Mouse (Mus musculus): ENCODE results near the gene Olfr432.
"Not testable (repeated sequence)": the region's sequence is repeated elsewhere in the genome, so short reads cannot be mapped to it uniquely, and the experiment has no call there.

The Olfr432 gene

DNA sequence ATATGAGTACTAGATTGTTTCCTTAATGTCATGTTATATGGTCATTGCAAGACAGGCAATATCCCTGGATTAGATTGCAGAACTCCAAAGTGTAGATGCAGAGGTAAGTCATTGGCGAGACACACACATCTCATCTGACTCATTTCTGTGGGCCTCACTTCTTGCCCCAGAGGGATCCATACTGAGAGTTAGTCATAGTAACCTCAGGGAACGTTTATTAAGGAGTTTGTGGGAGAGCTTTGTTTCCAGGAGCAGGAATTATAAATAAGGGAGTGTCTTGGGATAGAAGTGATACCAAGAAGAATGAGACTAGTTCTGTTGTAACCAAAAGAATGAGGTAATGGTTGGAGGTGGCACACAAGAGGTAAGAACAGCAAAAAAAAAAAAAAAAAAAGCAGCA lies at the start of gene Olfr432:
Olfr432 (plus strand) TSS at position 313 of the 400 bp plus-strand sequence.
- CTCF ChIA-PET = no interaction called here

GRCm38 (mm10) chr1:174004352-174005109 lies 44.5 kb upstream of the Olfr432 start:
- POLR2A ChIA-PET, CTCF ChIA-PET: not testable (repeated sequence)

More for the DNA sequence above, at the start of gene Olfr432:
- POLR2A ChIA-PET = no interaction called here

DNA sequence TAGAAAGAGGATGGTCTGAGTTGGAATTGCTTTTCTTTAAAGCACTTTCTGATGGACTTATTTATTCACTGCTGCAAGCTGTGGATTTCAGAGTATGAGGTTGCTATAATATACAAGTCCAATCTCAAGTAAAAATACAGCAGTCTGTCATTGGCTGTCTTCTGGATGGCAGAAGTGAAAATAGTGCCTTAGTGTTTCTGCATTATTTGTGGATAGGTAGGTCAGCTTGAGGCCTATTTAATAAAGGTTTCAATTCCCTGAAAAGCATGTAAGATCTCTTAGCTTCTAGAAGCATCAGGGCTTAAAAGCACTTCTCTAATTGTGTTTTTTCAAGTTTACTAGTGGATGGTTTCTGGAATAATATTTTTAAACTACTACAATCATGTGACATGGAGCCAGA lies 42.0 kb upstream of the Olfr432 start:
- POLR2A ChIA-PET, CTCF ChIA-PET: not testable (repeated sequence)

GRCm38 (mm10) chr1:174031698-174032097 lies 17.3 kb upstream of the Olfr432 start, which contains the start of gene Ifi205:
Gene Ifi205 (minus strand): TSS chr1:174031810.
- POLR2A ChIA-PET = no interaction called here
- CTCF ChIA-PET = no interaction called here

DNA sequence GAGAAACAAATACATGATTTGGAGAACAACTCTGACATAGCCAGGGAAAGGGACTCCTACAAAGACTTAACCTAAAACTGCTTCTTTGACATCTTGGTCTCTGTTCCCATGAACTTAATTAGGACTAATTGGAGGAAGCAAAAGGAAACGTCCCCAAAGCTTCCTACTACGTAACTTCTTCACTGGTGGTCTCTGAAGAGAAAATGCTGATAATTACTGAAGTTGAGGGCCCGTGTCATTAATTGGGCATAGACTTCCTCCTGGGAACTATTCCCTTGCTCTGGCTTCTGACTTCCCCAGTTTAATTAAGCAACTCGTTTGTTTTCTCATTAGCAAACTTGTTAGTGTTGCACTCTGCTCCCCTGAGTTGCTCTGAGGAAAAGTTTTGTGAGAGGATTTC lies 13.2 kb upstream of the Olfr432 start:
- POLR2A ChIA-PET = no interaction called here
- CTCF ChIA-PET = no interaction called here

DNA sequence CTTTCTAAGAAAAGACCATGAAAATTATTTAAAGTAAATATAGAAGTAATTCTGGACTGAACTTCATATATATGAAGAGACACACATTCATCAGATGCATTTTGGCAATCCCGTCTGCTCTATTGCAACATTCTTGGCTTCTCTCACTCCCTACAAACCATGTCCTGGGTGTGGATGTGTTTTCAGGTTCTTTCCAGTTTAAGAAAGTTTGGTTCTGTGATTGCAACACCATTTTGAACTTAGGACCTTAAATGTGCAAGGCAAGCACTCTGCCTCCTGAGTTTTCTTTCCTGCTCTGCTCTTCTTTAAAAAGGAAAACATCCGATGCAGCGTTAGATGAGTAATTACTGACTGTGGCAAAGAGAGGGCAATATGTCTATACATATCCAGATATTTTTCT lies 10.5 kb upstream of the Olfr432 start:
- POLR2A ChIA-PET = no interaction called here
- CTCF ChIA-PET = no interaction called here

GRCm38 (mm10) chr1:174040523-174041177 lies 8.4 kb upstream of the Olfr432 start, which contains the start of gene Olfr433:
Gene Olfr433 (plus strand): TSS chr1:174040705.
- POLR2A ChIA-PET = no interaction called here

GRCm38 (mm10) chr1:174042091-174042884 lies 6.7 kb upstream of the Olfr432 start:
- POLR2A ChIA-PET, CTCF ChIA-PET: not testable (repeated sequence)

More at GRCm38 (mm10) chr1:174040523-174041177, 8.4 kb upstream of the Olfr432 start, which contains the start of gene Olfr433:
- CTCF ChIA-PET = no interaction called here

DNA sequence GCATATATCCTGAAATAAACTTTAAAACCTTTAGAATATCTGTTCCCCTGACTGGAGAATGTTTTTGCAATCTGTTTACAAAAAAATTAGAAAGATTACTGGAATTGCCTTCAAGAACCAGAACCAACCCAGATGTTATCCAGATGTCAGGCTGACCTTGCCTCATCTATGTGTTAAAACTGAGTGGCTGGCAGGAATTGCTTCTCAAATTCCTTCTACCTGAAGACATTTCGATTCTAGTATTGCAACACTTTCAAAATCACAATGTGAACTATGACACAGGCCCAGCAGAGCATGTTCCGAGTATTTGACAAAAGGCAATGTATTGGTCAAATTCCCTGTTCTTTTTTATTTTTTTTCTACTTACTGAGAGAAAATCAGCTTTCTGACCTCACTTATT lies 4.6 kb upstream of the Olfr432 start:
- CTCF ChIA-PET = no interaction called here
- POLR2A ChIA-PET = no interaction called here

- POLR2A ChIA-PET, CTCF ChIA-PET: not testable (repeated sequence)
These were observed 778 bp upstream of the Olfr432 start for GRCm38 (mm10) chr1:174048227-174048626.

DNA sequence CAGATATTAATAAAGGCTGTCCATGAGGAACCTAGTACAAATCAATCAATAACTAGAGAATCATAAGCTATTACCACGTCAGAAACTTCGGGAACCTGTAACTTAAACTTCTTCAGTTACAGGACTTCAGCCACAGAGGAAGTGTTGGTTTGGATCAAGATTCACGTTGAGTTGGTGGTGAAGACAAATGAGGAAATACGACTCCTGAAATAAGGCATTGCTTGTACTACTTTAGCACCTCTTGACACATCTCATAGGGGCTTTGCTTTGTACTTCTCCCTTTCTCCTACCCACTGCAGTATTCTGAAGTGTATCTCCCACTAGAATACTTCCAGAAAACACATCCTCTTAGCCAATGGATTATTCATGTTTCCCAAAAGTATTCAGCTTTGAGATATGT lies 352 bp downstream of the Olfr432 start:
- POLR2A ChIA-PET, CTCF ChIA-PET: not testable (repeated sequence)

- POLR2A ChIA-PET = no interaction called here
- CTCF ChIA-PET = no interaction called here
These were observed 1.5 kb downstream of the Olfr432 start for GRCm38 (mm10) chr1:174050532-174050931.

GRCm38 (mm10) chr1:174051515-174051914 lies 2.5 kb downstream of the Olfr432 start:
- ChIA-PET CTCF (no interaction called here), POLR2A (no interaction called here)

GRCm38 (mm10) chr1:174051931-174052536 lies 3.0 kb downstream of the Olfr432 start:
- CTCF ChIA-PET = no interaction called here
- POLR2A ChIA-PET = no interaction called here

GRCm38 (mm10) chr1:174052981-174053380 lies 4.0 kb downstream of the Olfr432 start:
- ChIA-PET CTCF (no interaction called here), POLR2A (no interaction called here)

DNA sequence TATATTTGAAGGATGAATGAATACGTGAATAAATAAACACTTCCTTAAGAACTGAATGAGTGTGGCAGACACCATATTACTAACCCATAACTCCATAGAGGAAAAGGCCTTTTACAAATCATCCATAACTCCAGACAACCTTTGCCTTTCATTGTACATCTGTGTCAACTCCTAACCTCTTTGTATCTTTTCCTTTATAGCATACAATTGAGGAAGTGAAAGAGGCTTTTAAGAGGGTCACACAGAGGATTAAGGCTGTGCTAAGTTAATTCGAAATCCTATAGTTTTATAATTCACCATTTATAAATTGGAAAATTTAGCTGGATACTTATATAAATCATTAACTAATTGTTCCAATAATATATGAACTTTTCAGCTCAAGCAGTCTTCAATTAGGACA lies 6.2 kb downstream of the Olfr432 start:
- POLR2A ChIA-PET = no interaction called here
- CTCF ChIA-PET = no interaction called here

DNA sequence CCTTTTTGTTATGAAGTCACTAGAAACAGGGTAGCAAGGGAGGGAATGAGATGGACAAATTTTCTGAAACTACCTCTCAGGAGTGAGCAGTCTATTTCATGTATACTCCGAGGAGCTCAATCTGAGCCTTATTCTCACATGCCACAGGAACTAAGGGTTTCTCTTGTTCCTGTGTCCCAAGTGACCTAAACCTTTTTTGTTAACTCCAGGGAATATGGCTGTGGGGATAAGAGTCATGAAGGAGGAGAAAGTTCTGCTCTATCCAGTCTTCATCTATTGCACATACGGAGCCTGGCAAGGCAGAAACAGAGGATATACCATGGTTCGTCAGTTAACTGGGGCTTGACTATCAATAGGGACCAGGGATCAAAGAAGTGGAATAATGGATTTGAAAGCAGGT lies 17.3 kb downstream of the Olfr432 start, which contains the start of gene Olfr430:
Olfr430 (plus strand) TSS at position 301 of the 400 bp plus-strand sequence.
- ChIA-PET POLR2A (no interaction called here), CTCF (no interaction called here)

GRCm38 (mm10) chr1:174084031-174084430 lies 35.0 kb downstream of the Olfr432 start, which contains the start of gene Olfr429:
Gene Olfr429 (plus strand): TSS chr1:174084331.
- ChIA-PET CTCF (no interaction called here), POLR2A (no interaction called here)

- CTCF ChIA-PET = no interaction called here
- POLR2A ChIA-PET = no interaction called here
These were observed 47.6 kb downstream of the Olfr432 start, which contains the start of gene Olfr427 for GRCm38 (mm10) chr1:174096591-174096990. Gene Olfr427 (plus strand): TSS chr1:174096891.

- ChIA-PET CTCF (interaction anchor here (0.6 to 2.1 kb wide), 4 partner anchors 31 to 647 kb away, joined by 3 to 6 read pairs (median 4); no protein-coding TSS in a partner anchor), POLR2A (no interaction called here)
These were observed 54.7 kb downstream of the Olfr432 start for GRCm38 (mm10) chr1:174103735-174104134.
